Mouse (Mus musculus) frontal cortex, postnatal 10 days (tissue): Measurements from ENCODE around the gene Msrb3.

Experiments used
- DNase-seq, 2 experiments: peaks; one replicate each; pipeline ENCODE4 v3.0.0; 2022; ENCODE audit warnings: low spot score in 2 of 2, mixed read lengths in 1 of 2

Gene Msrb3

GRCm38 (mm10) chr10:120810832-120811571 lies 87.9 kb downstream of the Msrb3 start:
- no peak for DNase-seq

- DNase-seq, result no peak
These were observed 88.7 kb downstream of the Msrb3 start for GRCm38 (mm10) chr10:120810053-120810696.

GRCm38 (mm10) chr10:120808167-120808566 lies 90.7 kb downstream of the Msrb3 start:
- DNase-seq, result no peak

GRCm38 (mm10) chr10:120801127-120801526 lies 97.8 kb downstream of the Msrb3 start:
- no peak for DNase-seq

- DNase-seq, result no peak
These were observed 99.4 kb downstream of the Msrb3 start for GRCm38 (mm10) chr10:120799479-120799878.

- DNase-seq, result no peak
These were observed 102.2 kb downstream of the Msrb3 start for GRCm38 (mm10) chr10:120796749-120797148.

GRCm38 (mm10) chr10:120794391-120794817 lies 104.5 kb downstream of the Msrb3 start:
- DNase-seq, result no peak

- DNase-seq, result no peak
These were observed 106.6 kb downstream of the Msrb3 start for GRCm38 (mm10) chr10:120792191-120792765.

- DNase-seq, result no peak
These were observed 107.5 kb downstream of the Msrb3 start for GRCm38 (mm10) chr10:120791438-120791837.

GRCm38 (mm10) chr10:120787202-120787601 lies 111.7 kb downstream of the Msrb3 start:
- DNase-seq, result no peak

- no peak for DNase-seq
These were observed 114.4 kb downstream of the Msrb3 start for GRCm38 (mm10) chr10:120784516-120784915.

GRCm38 (mm10) chr10:120783393-120783792 lies 115.5 kb downstream of the Msrb3 start:
- DNase-seq, result no peak

GRCm38 (mm10) chr10:120777499-120777898 lies 121.4 kb downstream of the Msrb3 start:
- DNase-seq, result no peak

GRCm38 (mm10) chr10:120775361-120775760 lies 123.5 kb downstream of the Msrb3 start:
- DNase-seq, result no peak

- DNase-seq, result no peak
These were observed 131.5 kb downstream of the Msrb3 start for GRCm38 (mm10) chr10:120767418-120767817.

- no peak for DNase-seq
These were observed 133.5 kb downstream of the Msrb3 start for GRCm38 (mm10) chr10:120765398-120765797.

GRCm38 (mm10) chr10:120763656-120764466 lies 135.0 kb downstream of the Msrb3 start:
- DNase-seq, result no peak

GRCm38 (mm10) chr10:120762958-120763357 lies 135.9 kb downstream of the Msrb3 start:
- no peak for DNase-seq

GRCm38 (mm10) chr10:120760679-120761078 lies 138.2 kb downstream of the Msrb3 start:
- DNase-seq, result no peak

GRCm38 (mm10) chr10:120759883-120760282 lies 139.0 kb downstream of the Msrb3 start:
- DNase-seq, result no peak

- no peak for DNase-seq
These were observed 146.4 kb downstream of the Msrb3 start for GRCm38 (mm10) chr10:120752454-120752853.

GRCm38 (mm10) chr10:120751821-120752261 lies 147.1 kb downstream of the Msrb3 start:
- no peak for DNase-seq
